Mouse (Mus musculus) megakaryocyte progenitor cell, adult 5-6 weeks (primary cell): ENCODE data around the gene Bdp1. TPM values are rescaled to one million over a fixed set of nuclear protein-coding genes. Genes with fewer than 3 reads are reported as not detected.
A peak's percentile ranks its signal among the peaks of the same experiment; 100 is the strongest.

Source experiments
- ATAC-seq: replicated peaks from 2 replicates; pipeline ENCODE4 v1.8.0; 2016; ENCODE audit warnings: mild to moderate bottlenecking, moderate TSS enrichment, inconsistent platforms; ENCODE audit not compliant: poor library complexity
- total RNA-seq, 2 experiments: library from RNA; stranded (forward) in 1 of 2; stranded (reverse) in 1 of 2; fragments of 157-497, 149-512 nt in 1 of 2; fragments of 200-1000 nt in 1 of 2; gene quantifications; 2 replicates each; pipeline versions ENCODE4 v1.2.3 to v1.2.4; 2015 to 2017

Gene Bdp1
- total RNA-seq, 2 experiments from 2014 or later: 51.2 to 61.1 TPM

DNA sequence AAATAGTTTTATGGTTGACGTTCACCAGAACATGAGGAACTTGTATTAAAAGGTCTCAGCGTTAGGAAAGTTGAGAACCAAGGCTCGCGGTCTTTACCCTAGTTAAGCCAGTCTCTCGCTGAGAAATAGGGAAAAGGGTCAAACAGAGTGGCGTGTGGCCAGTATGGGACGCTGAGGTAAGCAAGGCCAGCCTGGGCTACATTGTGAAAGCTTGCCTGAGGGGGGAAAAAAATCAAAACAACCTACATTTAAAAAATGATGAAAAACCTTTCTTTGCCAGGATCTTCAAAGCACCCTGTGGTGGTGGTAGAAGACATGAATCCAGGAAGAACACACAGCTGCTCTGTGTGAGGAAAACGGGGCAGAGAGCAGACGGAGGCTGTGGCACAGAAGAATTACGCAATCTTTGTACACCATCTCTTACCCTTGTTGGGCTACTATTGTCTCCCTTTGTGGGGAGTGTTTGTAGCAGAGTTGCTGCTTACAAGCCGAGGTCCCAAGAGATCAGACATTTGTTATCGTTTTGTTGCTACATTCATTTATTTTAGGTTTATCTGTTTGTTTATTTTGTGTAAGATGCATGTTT, 97.9 kb downstream of the Bdp1 start:
- 0 out of 2 replicates have a peak, but pooled peaks have one; percentile 29 for ATAC-seq

DNA sequence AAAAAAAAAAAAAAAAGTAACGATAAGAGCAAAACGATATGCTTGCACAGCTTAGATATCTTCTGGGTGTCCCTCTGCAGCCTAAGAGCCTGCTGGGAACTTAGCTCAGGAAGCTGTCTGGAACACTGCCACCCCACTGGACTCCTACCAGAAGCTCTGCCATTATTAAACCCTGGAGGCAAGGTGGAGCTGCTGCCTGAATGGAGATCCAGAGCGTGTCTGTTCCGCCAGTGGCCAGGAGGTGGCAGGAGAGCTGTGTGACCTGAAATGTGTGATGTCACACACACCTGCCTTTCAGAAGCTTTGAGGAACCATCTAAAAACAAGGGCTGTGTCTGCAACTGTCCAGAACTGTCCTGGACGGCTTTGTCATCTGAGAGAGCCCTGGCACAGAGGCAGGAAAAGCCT, 102.1 kb downstream of the Bdp1 start:
- peak; percentile 99 for ATAC-seq

DNA sequence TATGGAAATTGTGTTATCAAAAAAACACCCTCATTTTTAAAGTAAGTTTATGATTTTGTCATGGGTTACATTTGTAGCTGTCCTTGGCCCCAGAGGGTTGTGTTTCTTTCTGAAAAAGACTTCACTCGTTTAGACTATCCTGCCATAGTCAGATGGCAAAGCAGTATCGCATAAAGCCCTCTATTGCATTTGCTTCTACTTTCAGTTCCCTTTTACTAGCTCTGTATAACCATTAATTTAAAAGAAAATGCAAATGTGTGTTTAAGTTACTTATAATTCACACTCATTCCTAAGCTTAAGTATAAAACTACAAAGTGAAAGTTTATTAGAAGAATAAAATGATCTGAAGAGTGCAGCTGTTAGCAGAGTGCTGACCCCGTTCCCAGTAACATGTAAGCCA, 104.8 kb downstream of the Bdp1 start:
- no peak for ATAC-seq

DNA sequence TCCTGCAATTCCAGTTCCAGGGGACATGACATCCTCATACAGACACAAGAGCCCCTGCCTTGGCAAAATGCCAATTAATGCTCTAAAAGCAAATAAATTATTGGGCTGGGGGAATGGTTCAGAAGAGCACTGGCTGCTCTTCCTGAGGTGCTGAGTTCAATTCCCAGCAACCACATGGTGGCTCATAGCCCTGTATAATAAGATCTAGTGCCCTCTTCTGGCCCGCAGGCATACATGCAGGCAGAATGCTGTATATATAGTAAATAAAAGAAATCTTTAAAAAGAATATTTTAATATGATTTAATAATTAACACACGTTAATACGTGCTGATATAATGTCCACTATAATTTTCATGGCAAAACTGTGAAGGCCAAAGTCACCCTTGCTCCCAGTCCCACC, 105.8 kb downstream of the Bdp1 start:
- ATAC-seq: no peak

GRCm38 (mm10) chr13:99989592-99989991, 114.3 kb downstream of the Bdp1 start:
- no peak for ATAC-seq

GRCm38 (mm10) chr13:99983320-99983719, 120.5 kb downstream of the Bdp1 start:
- ATAC-seq: no peak

DNA sequence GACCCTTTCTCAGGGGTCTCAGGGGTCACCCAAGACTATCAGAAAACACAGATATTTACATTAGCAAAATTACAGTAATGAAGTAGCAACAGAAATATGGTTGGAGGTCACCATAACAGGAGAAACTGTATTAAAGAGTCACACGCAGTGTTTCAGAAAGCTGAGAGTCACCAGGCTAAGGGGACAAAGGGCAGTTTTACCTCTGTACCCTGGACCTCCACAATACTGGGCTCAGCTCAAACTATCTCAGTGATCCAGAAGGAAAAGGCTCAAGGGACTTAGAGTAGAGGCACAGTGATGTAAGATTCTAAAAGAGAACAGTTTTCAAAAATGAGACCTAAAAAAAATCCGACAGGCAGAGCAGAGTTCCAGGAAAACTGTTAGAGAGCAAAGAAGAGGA, 124.5 kb downstream of the Bdp1 start:
- no peak for ATAC-seq

DNA sequence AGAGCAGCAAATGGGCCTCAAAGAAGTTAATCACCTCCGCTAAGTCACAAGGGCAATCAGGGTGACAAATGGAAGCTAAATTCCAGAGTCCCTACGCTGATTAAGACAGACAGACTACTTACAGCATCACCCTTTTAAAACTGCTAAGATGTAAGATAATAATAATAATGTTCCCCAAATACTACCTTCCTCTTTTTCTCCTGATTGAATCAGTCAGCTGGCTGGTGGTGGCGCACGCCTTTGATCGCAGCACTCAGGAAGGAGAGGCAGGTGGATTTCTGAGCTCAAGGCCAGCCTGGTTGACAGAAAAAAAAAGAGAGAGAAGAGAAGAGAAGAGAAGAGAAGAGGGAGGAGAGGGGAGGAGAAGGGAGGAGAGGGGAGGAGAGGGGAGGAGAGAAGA, 133.8 kb downstream of the Bdp1 start:
- no peak for ATAC-seq

Other genes with a start within 250 kb of the Bdp1 start
- not detected in 2 replicates for gene Cartpt, start 203.0 kb downstream of the Bdp1 start, total RNA-seq (2015)
- not detected in 2 replicates for gene Cartpt, start 203.0 kb downstream of the Bdp1 start, total RNA-seq (2017)
- 13.9 and 15.4 TPM in 2 replicates for gene Mccc2, start 88.4 kb downstream of the Bdp1 start, total RNA-seq (2015)
- gene Mccc2, start 88.4 kb downstream of the Bdp1 start, total RNA-seq (2017): 15.3 and 20.9 TPM in 2 replicates
- 47.5 and 53.5 TPM in 2 replicates for gene Serf1, start 3.9 kb upstream of the Bdp1 start, total RNA-seq (2015)
- 36.8 and 58.3 TPM in 2 replicates for gene Serf1, start 3.9 kb upstream of the Bdp1 start, total RNA-seq (2017)
- gene Smn1, start 20.8 kb upstream of the Bdp1 start, total RNA-seq (2015): 91.6 and 107 TPM in 2 replicates
- 67.9 and 72.2 TPM in 2 replicates for gene Smn1, start 20.8 kb upstream of the Bdp1 start, total RNA-seq (2017)
- gene Naip2, start 98.0 kb upstream of the Bdp1 start, total RNA-seq (2015): 26.1 and 27.7 TPM in 2 replicates
- gene Naip2, start 98.0 kb upstream of the Bdp1 start, total RNA-seq (2017): 33.6 and 41.1 TPM in 2 replicates
- gene Naip5, start 142.3 kb upstream of the Bdp1 start, total RNA-seq (2015): 11.3 and 13.4 TPM in 2 replicates
- gene Naip5, start 142.3 kb upstream of the Bdp1 start, total RNA-seq (2017): 13.1 and 14.0 TPM in 2 replicates
- gene Naip6, start 213.6 kb upstream of the Bdp1 start, total RNA-seq (2015): 13.8 TPM in 2 replicates
- gene Naip6, start 213.6 kb upstream of the Bdp1 start, total RNA-seq (2017): 6.3 and 6.5 TPM in 2 replicates